Mouse (Mus musculus): ENCODE measurements at regions not wholly inside any gene's neighbourhood (a gene's known extent, or its start where the extent isn't known, plus 50 kb on each side); places are given as distances from the start of the nearest gene placed in this dataset.

DNA sequence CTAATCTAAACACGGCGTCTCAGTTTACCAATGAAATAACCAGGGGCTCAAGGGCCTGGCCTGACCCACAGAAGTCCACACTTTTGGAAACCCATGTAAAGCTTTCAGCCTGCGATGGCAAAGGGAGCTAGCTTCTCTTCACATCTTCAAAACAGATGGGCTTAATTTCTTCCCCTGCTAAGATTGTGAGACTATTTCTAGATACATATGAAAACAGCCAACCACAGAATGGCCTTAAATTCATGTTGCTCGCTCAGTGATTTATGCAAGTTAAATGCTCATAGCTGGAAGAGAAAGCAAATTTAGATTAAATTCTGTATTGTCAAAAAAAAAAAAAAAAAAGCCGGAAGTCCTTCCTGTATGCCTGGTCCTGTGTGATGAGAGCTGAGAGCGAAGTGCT lies 53.2 kb upstream of the Epha4 start:
- DNase-seq (ENCODE audit: low read depth, low spot score): no peak

GRCm38 (mm10) chr1:77567657-77568056 lies 52.8 kb upstream of the Epha4 start:
- no peak for DNase-seq (ENCODE audit: low read depth, low spot score)
